Mouse (Mus musculus): Measurements from ENCODE around the gene Catsper4.

Gene Catsper4

DNA sequence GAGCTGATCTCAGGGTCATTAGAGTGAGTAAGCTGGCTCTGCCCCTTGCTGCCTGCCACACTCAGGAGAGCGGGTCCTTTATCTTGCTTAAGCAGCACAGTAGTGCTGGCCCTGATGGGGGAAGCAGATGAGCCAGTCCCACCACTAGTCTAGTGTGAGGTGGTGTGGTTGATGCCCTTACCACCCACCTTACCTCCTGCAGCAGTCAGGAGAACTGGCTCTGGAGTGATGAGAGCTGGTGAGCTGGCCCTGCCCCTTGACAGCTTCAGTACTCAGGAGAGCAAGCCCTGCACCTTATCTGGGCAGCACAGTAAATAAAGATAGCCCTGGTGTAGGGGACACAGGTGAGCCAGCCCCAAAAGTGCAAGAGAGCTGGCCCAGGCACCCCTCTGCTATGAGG lies 46.1 kb downstream of the Catsper4 start:
- no peak for DNase-seq (ENCODE audit: low spot score)

DNA sequence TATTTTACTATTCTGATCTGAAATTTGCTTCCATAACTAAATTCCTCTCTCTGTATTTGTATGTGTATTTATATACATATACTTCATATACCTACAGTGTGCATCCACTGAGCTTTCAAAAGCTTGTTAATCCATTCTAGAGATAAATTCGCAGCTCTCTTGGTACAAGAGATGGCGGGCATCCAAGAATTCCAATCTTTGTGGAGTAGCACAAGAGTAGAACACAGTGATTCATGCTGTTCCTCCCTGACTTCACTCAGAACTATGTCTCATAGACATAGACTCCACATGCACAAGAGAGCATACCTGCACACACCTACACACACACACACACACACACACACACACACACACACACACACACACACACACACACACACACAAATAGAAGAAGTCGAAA lies 54.8 kb downstream of the Catsper4 start:
- no peak for DNase-seq (ENCODE audit: low spot score)

DNA sequence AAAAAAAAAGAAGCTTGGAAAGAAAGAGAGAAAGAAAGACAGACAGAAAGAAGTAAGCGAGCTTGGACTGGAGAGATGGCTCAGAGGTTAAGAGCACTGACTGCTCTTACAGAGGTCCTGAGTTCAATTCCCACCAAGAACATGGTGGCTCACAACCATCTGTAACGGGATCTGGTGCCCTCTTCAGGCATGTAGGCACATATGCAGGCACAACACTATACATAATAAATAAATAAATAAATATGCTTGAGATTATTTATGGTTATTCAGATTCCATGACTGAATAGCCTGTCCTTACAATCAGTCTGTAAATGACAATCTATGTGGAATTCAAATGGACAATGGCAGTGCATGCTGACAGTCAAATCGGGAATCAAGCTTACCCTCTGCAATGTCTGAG lies 60.3 kb downstream of the Catsper4 start:
- DNase-seq (ENCODE audit: low spot score), result no peak

DNA sequence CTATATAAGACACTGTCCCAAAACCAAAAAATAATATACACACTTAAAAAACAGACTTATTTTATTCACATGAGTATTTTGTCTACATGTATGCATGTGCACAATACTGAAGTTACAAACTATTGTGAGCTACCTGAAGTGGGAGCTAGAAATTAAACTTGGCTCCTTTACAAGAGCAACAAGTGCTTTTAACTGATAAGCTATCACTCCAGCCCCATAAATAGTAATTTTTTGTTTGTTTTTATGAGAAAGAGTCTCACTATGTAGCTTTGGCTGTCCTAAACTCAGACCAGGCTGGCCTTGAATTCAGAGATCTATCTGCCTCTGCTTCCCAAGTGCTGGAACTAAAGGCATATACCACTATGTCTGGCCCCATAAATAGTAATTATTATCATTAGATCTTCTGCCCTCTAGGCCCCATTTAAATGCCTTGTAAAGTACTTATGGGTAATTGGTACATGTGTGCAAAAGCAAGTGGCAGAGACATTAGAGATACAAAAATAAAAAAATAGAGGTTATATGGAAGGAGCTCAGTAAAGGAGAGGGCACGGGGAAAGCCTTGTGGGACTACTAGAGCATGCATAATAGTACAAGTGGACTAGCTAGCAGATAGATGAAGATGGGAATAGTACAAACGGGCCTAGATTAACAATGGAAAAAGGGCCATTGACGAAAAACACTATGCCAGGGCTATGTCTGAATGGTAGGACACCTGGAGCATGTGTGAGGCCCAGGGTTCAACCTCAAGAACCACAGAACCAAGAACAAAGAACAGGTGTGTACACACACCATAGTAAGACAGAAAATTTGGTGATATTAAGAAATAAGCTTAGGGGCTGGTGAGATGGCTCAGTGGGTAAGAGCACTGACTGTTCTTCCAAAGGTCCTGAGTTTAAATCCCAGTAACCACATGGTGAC lies 61.4 kb downstream of the Catsper4 start:
- DNase-seq (ENCODE audit: low spot score), result no peak

DNA sequence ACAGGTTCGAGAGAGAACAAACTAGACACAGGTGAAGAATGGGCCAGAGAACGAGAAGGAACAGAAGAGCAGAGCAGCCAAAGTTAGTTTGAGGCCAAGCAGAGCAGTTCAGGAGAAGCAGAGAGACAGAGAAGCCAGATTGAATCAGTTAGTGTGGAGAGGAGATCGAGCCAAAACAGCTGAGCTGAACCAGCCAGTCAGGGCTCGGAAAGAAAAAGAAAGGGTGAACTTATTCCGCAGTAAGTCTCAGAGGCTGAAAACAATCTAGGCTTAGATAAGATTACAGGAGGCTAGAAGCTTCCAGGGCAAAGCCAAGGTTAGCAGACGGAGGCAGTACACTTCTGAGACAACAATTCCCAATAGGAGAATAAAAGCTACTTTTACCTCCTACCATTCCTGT lies 62.2 kb downstream of the Catsper4 start:
- DNase-seq (ENCODE audit: low spot score), result no peak

DNA sequence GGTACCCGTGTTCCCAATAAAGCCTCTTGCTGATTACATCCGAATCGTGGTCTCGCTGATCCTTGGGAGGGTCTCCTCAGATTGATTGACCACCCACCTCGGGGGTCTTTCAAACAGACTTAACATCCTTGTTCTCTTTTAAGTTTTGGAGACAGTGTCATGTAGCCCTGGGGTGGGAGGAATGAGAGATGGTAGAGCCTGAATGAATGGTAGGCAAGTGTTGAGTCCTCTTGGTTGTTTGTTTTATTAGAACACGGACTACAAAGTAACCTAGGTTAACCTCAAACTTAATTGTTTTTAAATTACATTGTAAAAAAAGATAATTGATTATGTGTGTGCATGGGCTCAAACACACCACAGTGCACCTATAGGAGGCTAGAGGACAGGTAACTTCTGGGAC lies 62.6 kb downstream of the Catsper4 start:
- DNase-seq (ENCODE audit: low spot score), result no peak
